Mouse (Mus musculus): ENCODE results near the gene Cd33.

Gene Cd33

DNA sequence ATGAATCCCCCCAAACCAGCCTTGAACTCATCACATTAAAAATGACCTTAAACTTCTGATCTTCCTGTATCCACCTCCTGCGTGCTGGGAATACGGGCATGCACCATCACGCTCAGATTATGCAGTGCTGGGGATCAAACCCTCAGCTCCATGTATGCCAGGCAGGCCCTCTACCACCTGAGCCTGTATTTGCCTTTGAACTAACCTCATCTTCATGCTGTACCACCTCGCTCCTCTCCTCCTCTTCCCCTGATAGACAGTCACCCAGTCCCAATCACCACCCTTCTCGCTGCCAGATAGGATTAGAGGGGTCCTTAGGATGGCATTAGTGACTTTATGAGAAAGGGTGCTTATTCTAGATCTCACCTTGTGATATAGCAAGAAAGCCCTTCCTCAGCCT, 29.2 kb downstream of the Cd33 start:
- no peak for DNase-seq (ENCODE audit: low spot score)

DNA sequence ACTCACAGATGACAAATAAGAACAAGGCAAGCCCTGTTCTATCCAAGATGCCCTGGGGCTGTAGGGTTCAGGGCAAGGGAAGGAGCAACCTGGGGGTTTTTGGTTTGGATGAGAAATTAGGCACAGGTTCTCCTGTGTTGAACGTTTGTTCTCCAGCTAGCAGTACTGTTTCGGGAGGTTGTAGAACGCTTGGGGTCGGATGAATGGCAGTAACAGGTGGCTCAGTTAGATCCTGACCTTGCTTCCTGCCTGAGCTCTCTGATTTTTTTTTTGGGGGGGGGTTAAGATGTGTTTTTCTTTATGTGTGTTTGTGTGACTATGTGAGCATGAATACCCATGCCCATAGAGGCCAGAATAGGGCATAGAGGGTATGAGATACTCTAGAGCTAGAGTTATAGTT, 31.7 kb downstream of the Cd33 start:
- DNase-seq (ENCODE audit: low spot score) = no peak

DNA sequence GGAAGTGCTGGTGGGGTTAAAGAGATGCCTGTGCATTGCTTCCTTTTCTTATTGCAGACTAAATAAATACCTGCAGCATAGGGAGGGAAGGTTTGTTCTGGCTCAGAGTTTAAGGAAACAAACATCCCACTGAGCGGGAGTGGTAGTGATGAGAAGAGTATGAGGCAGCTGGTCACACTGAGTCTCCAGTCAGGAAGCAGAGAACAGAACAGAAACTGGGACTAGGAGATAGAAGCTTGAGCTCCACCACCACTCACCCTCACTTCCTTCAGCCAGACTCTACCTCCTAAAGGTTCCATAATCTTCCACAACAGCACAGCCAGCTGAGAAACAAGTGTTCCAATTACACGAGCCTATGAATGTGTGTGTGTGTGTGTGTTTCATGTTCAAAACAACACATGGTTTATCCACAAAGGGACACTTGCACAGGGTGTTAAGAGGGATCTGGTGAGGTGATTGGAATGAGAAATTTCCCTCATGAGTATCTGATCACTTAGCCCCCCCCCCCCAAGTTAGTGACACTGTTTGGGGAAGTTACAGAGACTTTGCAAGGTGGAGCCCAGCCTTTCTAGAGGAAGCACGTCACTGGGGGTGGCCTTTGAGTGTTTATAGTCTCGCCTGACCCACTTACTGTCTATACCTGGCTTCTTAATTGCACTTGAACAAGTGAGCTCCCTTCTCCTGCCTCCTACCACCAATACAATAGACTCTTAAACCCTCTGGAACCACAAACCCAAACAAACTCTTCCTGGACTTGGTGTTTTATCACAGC, 32.3 kb downstream of the Cd33 start:
- DNase-seq (ENCODE audit: low spot score) = no peak

DNA sequence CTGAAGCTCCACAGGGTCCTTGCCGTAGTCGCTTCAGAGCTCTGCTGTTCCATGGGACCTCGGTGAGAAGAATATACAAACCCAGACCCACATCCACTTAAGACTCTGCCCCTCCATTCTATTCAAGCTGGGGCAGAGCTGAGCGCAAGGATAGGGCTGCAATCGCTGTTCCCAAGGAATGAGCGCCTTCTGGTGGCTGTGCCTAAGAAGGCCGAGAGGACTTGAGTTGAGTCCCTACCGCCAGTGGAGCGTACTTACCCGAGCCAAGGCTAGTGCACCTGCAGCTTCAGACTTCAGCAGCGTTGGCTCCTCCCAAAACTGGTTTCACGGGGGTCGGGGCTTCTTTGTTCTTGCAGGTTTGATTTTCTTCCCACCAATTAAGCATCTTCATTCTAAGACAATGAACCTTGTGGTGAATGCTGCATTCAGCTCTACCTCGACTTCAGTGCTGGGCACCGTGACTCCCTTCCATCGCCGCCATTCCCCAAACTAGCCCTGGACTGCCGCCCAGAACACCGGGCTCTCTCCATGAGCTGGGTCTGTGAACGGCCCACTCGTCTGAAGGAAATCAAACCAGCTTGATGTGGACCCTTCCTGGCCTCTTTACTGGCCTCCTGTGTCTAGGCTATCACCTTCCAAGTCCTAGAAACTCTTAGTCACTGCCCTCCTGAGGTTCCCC, 48.7 kb downstream of the Cd33 start:
- peak; percentile 25 for DNase-seq (ENCODE audit: low spot score)

DNA sequence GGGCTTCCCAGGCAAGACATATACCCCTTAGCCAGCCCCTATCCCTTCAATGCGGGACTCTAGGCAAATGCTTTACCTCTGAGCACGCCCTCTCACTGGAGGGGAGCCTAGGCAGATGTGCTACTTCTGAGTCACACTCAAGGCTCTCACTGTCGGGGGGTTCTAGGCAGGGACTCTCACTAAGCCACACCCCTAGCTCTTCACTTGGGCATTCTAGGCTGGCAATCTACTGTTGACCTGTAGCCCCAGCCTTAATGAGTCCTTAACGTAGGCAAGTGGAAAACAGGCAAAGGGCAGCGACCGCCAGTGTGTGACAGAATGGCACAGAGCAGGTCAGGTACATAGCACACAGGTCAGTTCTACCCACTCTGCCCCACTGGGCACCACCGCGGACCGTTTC, 53.4 kb downstream of the Cd33 start:
- no peak for DNase-seq (ENCODE audit: low spot score)

DNA sequence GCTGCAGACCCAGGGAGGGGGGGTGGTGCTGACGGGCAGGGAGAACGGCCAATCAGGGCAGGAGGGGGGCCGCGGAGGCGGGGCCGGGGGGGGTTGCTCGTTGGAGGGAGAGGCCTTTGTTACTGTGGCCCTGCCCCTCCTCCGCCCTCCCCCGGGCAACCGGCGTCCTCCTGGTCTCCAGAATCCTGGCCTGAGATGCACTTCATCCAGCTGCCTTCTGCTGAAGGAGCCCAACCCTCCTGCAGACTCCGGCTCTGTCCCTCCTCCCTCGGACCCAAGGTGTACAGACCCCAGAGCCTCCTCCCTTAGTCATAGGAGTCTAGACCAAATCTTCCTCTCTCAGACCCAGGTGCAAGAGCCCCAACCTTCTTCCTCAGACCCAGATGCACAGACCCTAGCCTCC, 54.0 kb downstream of the Cd33 start:
- DNase-seq (ENCODE audit: low spot score) = peak; percentile 37

DNA sequence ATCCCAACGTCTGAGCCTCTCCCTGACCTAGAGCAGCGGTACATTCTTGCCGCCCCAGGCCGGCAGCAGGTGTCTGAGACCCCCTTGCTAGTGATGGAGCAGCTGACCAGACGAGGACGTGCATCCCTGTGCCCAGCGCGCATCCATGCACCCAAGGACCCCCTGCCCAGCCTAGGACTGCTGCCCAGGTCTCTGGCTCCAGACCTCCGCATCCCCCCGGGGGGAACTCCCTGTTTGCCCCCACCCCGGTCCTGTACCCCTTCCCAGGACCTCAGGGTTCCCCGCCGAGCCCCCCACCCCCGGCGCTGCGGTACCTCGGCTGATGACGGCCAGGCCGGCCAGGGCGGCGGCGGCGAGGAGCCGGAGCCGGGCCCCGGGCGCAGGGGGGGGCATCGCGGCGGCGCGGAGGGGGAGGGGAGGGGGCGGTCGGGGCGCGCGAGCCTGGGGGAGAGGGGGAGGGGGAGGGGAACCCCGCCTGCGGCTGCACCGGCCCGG, 54.5 kb downstream of the Cd33 start, which contains the start of gene Iglon5:
Gene Iglon5, minus strand, starts transcription at position 445 of the 495 bp plus-strand sequence.
- DNase-seq (ENCODE audit: low spot score) = no peak

DNA sequence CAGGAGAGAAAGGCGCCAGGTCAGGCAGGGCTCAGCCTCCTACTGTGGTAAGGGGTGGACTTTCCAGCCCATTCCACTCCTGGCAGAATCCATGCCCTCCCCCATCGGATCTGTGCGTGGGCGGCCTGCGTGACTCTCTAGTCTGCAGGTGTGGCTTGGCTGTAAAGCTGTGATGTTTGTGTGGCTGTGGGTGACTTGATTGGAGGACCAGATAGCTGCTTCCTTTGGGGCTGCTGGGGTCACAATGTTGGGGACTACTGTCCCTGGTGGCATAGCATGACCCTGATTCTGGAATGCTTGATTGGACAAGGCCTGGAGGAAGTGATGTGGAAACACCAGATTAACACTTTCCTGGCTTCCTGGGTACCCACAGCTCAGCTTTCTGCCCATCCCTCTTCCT, 55.6 kb downstream of the Cd33 start:
- no peak for DNase-seq (ENCODE audit: low spot score)

DNA sequence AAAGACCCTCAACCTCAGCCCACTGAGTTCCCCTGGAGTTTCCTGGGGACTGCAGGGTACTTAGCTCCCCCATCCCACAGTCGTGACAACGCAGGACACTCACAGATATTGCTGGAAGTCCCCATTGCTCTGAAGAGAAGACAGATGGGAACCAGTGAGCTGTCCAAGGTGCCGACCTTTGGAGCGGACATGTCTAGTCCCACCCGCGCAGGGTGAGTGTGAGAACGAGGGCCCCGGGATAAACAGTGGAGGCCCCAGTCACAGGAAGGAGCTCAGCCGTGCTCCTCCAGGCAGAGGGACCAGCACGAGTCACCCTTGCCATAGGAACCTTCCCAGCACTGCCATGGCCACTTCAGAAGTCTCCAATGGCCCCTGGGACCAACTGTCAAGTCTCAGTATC, 61.0 kb downstream of the Cd33 start:
- DNase-seq (ENCODE audit: low spot score) = no peak

DNA sequence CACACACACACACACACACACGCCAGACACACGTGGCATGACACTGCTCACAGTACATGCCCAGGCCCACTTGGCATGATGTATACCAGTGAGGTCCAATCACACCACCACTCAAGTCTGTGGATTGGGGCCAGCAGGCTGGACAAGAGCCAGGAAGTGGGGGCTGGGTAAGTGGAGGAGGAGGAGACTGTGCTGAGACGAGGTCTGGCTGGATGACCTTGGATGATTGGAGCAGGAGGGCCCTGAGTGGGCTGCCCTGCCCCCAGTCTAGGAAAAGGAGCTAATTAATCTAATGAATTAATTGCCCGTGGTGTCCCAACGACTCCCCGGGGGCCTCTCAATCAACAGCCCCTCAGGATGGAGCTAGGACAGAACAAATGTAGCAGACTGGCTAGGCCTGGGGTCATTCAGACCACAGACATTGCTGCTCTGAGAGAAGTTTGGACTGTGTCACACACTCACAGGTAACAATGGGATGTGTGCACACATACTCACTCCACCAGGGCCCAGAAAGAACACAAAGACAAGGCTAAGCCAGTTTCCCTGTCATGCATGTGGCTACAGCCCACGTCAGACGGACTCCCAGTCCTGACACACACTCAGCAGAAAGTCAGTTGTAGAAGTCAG, 62.0 kb downstream of the Cd33 start:
- DNase-seq (ENCODE audit: low spot score) = no peak

DNA sequence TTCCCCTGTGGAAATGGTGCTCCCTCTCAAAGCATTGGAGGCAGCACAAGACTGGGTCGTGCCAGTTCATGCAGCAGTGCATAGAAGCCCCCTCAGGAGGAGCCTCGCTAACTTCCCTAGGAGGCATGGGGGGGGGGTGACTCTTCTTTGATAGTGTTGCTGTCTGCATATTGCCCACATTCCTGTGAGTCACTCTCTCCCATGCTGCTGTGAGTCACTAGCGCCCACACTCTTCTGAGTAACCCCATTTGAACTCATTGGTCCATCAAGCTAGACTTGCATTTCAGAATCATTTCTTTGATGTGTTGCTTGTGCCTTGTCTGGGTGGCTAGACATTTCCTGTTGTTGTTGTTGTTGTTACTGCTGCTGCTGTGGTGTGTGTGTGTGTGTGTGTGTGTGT, 63.0 kb downstream of the Cd33 start:
- no peak for DNase-seq (ENCODE audit: low spot score)

DNA sequence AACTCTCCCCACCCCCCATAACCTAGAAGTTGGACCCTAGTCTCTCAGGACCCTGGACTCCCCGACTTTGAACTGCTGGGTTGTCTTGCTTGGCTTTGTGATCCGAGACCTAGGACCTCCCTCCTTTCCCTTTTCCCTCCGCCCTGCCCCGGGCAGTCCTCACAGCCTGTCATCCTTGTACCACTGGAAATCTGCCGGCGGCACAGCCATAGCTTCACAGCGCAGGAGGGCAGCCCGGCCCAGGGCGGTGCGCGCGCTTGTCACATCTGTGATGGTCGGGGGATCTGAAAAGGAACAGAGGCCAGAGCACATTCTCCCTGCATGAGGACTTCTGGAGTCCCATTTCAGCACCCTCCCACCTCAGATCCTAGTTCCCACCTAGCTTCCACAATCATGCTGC, 67.9 kb downstream of the Cd33 start:
- no peak for DNase-seq (ENCODE audit: low spot score)

DNA sequence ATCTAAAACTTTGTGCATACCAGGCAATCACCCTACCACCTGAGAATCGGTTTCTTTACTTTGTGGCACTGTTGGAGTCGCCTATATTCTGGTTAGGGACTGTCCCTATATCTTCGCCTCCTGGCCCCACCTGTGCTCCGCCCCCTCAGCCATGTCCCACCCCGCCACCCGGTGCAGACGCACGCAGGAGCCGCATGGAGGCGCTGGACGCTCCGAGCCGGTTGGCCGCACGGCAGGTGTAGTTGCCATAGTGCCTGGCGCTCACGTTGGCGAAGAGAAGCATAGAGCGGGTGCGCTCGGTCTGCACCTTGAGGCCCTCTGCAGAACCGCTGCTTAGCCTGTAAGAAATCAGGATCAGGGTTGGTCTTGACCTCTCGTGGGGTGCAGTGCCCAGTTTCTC, 68.5 kb downstream of the Cd33 start:
- no peak for DNase-seq (ENCODE audit: low spot score)

Measured in testis, postnatal 14 days (tissue).